Mouse (Mus musculus): ENCODE data around the gene Tmem189.
A peak's percentile ranks its signal among the peaks of the same experiment; 100 is the strongest.
"Not testable (repeated sequence)": the region's sequence is repeated elsewhere in the genome, so short reads cannot be mapped to it uniquely, and the experiment has no call there.

Gene Tmem189

GRCm38 (mm10) chr2:167621255-167622087, 68.2 kb downstream of the Tmem189 start:
- no peak for DNase-seq

- DNase-seq: no peak
Measured at GRCm38 (mm10) chr2:167617472-167617871, 72.2 kb downstream of the Tmem189 start.

GRCm38 (mm10) chr2:167617034-167617433, 72.6 kb downstream of the Tmem189 start:
- no peak for DNase-seq

DNA sequence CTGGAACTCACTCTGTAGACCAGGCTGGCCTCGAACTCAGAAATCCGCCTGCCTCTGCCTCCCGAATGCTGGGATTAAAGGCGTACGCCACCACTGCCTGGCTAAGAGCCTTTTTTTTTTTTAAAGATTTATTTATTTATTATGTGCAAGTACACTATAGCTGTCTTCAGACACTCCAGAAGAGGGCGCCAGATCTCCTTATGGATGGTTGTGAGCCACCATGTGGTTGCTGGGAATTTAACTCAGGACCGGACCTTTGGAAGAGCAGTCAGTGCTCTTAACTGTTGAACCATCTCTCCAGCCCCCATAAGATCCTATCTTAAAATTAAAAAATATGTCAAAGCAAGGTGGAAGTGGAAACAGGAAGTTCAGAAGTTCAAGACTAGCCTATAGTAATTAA, 76.3 kb downstream of the Tmem189 start:
- not testable (repeated sequence) for DNase-seq

- DNase-seq: no peak
Measured at GRCm38 (mm10) chr2:167612122-167612521, 77.5 kb downstream of the Tmem189 start.

DNA sequence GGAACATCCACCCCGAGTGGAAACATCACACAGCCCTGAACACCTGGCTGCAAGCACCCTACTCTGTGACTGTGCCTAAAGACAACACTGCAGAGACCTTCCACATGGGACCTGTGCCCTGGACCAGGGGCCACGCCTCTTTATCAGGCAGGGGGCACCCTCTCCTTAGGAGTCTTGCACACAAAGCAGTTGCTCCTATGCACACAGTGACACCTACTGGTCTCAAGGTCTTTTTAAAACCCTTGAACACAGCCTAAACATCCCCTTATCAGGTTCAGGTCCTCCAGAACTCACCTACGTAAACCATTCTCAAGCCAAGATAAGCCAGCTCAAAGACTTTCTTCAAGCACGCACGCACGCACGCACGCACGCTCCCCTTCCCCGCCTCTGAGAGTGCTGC, 78.3 kb downstream of the Tmem189 start:
- no peak for DNase-seq

- no peak for DNase-seq
Measured at GRCm38 (mm10) chr2:167606745-167607123, 82.9 kb downstream of the Tmem189 start.

GRCm38 (mm10) chr2:167605817-167606744, 83.5 kb downstream of the Tmem189 start:
- DNase-seq: no peak

DNA sequence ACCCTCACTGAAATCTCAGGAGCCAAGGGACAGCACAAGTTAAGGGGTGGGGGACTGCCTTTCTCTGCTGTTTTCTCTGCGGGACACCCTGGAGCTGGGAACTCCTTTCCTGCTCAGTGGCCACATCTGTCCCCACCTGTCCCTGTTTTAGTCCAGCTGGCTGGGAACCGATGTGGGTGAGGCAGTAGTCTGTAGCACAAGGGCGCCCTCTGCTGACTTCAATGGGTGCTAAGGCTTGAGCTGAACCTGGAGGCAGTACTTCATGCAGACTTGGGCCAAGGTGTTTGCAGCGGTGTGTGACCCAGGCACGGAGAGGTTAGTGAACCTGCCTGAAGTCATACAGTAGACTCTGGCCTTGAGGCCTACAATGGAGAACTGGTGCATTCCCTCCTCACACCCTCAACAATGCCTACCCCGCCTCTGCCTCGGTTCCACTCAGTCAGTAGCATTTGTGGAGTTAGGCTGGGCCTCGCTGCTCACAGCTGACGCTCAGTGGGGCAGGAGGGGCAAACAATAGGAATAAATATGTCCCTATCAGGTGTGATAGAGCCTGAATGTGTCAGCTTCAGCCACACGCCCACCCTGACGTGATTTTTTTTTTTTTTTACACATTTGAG, 84.3 kb downstream of the Tmem189 start:
- DNase-seq: peak; percentile 80 to 90

GRCm38 (mm10) chr2:167602978-167603377, 86.6 kb downstream of the Tmem189 start:
- DNase-seq: no peak

GRCm38 (mm10) chr2:167602364-167602763, 87.3 kb downstream of the Tmem189 start:
- no peak for DNase-seq

- no peak for DNase-seq
Measured at GRCm38 (mm10) chr2:167600481-167600995, 89.1 kb downstream of the Tmem189 start.

DNA sequence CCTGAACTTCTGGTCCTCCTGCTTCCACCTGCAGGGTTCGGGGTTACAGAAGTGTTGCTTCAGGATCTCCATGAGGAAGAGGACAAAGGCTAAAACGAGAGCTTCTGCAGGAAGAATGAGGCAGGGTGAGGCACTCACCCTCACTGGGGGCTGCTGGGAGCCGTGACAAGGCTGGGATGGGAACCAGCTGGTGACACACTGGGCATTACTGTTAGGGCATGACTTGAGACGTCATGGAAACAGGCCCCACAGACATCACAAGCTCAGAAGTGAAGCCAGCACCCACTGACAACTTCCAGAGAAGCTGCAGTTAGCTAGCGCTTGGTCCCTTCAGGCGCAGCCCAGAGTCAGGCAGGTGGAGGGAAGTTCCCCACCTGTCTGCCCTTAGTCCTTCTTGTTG, 89.7 kb downstream of the Tmem189 start:
- DNase-seq: no peak

GRCm38 (mm10) chr2:167599195-167599594, 90.4 kb downstream of the Tmem189 start:
- no peak for DNase-seq

DNA sequence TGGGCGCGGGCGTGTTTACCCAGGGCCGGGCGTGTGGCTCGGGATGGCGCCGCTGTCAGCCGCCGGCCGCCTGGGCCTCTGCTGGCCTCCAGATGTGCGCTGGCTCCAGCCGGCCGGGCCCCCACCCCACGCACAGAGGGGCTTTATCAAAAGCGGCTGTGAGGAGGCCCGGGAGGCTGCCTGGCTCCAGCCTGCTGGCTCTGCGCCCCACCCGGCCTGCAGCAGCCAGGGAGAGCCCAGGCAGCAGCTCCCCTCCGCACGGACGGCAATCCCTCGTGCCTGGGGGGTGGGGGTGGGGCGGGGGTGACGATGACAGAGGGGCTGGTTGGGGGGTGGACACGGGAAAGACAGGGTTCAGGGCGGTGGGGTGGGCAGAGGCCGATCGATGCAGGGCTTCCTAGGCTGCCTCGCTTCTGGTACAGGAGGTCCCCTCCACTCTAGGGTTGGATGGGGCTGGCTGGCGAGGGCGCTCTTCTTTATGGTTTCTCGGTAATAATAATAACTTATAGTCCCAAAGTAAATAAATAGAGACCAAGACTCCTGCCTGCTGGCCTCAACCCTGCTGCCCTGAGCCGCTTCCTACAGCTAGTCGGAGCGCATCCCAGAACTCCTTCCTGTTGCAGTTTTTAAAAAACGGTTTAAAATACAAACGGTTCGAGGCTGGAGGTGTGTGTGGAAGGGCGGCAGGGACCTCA, 92.0 kb downstream of the Tmem189 start:
- no peak for DNase-seq

DNA sequence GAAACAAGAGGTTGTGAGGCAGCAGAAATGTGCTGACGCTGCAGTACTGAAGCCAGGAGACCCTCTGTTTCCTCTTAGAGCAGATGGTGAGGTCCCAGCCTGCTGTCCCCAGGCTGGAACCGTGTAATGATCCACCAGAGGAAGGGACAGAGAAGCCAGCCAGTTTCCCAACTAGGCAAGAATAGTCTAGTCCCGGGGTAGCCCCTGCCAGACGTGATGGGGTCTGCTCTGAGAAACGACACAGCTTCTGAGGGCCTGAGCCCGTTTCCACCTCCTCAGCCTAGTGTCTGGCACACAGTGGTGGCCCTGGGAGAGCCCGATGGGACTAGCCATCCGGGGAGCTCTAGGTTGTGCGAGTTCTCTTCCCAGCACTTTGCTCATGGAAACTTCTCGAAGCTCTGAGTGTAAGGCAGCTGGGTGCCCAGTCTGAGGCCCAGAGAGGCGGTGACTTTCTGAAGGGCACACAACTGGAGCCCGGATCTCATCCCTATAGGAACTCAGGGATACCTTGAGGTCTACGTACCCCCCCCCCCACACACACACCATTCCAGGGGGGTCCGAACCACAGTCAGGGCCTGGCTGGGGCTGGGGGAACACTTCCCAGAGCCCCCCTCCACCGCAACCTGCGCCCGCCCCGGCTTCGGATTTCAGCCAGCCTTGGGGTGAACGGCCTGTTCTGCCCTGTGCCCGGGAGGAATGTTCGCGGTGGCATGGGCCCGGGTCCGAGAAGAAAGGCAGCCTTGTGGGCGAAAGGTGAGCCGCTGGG, 92.7 kb downstream of the Tmem189 start:
- no peak for DNase-seq

- no peak for DNase-seq
Measured at GRCm38 (mm10) chr2:167596262-167596661, 93.4 kb downstream of the Tmem189 start.

- no peak for DNase-seq
Measured at GRCm38 (mm10) chr2:167595761-167596171, 93.9 kb downstream of the Tmem189 start.

DNA sequence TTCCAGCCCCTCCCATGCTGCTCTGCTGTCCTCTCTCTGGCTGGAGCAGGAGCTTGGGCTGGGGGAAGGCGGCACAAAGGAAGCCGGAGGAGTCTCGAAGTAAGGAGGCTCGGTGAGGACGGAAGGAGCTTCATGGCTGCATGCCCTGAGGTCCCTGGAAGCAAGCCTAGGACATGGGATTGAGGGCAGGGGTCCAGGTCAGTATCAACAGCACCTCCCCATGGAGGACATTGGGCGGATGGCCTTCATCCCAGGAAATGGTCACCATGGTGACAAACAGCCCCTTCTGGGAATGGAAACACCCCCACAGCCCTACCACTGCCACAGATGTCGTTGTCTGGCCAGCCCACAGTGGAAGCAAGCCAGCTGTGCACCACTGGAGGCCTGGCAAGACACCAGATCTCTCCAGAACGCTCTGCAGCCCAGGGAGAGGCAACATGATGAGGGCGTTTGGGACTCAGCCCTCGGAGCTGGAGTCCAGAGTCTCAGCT, 95.1 kb downstream of the Tmem189 start:
- peak in 1 of 2 experiments; percentile 43 for DNase-seq

DNA sequence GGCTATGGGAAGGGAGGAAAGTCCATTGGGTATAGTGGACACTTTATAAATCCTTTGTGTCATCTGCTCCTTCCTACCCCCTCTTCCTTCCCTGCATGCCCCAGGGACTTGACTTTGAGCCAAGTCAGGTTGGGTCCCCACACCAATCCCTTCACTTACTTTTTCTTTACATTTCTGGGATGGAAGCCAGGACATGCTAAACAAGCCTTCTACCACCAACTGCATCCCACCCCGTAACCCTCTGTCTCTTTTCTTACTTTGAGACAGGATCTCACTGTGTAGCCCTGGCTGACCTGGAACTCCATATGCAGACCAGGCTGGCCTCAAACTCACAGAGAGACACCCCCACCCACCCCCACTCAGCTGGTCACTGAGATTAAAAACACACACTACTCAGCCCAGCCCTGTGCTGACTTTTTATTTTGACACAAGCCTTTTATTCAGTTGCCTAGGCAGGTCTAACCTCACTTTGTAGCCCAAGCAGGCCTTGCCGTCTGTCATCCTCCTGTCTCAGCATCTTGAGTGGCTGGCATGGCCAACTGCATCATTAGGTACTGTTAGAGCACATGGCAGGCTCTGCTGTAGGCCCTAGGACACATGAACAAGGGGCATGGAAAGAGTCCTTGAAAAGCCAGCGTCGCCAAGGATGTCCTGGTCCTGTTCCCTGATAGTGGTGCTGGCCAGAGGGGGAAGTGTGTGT, 95.9 kb downstream of the Tmem189 start:
- DNase-seq: no peak

All from cerebellum, postnatal 25 days (tissue).